Comparison of ENCODE assay signal across 27 mouse cellular contexts in the genomic region with DNA sequence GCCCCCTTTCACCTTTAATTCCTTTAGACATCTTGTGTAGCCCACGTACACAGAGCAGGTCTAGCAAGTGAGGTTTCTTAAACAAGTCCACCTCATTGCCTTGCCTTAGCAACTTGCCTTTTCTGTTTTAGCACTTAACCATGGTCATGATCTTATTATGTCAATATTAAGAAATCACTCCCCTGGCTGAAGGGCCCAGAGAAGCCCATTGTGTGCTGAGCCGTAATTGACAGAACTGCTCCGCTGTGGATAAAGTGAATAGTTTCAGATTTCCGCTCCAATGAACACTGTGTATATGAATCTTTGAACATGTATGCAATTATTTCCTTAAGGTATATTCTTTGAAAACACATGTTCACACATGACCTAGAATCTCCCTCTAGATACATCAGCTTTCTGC.
A peak's percentile ranks its signal among the peaks of the same experiment; 100 is the strongest.
DNase-seq lines count a peak whose midpoint lies in the region; ATAC-seq and TF ChIP-seq lines count a peak whose summit lies in the region.
"Had no signal": no experiment of that assay in that cellular context is flagged by ENCODE, and none has a peak within 500 bp of the region (broad histone marks: within the 10 kb centered on the region; RNA-seq: fewer than 3 reads in every experiment).

No protein-coding gene starts in this region.

- H3K9ac ChIP-seq in forebrain, postnatal 0 days, result no peak overlapping the region
- no peak overlapping the region for H3K9ac ChIP-seq in lung, embryonic 14.5 days
- H3K9ac ChIP-seq: hindbrain, embryonic 12.5 days; limb, embryonic 12.5 days; liver, embryonic 15.5 days; neural tube, embryonic 12.5 days had no signal

- H3K27me3 ChIP-seq in forebrain, embryonic 10.5 days (ENCODE audit: poor library complexity, severe bottlenecking), result peaks cover 7% of the 10 kb centered on the region
- no peaks in the 10 kb centered on the region for H3K27me3 ChIP-seq in forebrain, postnatal 0 days (ENCODE audit: insufficient read depth, low read length)
- H3K27me3 ChIP-seq in lung, embryonic 14.5 days (ENCODE audit: insufficient read depth, low read length), result no peaks in the 10 kb centered on the region
- H3K27me3 ChIP-seq: limb, embryonic 12.5 days; liver, embryonic 15.5 days; neural tube, embryonic 12.5 days; Patski had no signal

- H3K4me2 ChIP-seq in forebrain, postnatal 0 days (ENCODE audit: low read depth), result no peak overlapping the region
- no peak overlapping the region for H3K4me2 ChIP-seq in lung, embryonic 14.5 days
- H3K4me2 ChIP-seq: hindbrain, embryonic 12.5 days; limb, embryonic 12.5 days; liver, embryonic 15.5 days; neural tube, embryonic 12.5 days had no signal

- DNase-seq in forebrain, embryonic 10.5 days (ENCODE audit: extremely low spot score, low spot score), result no peak
- DNase-seq in forebrain, postnatal 0 days, result no peak
- DNase-seq in lung, embryonic 14.5 days, result peak; percentile 59
- no peak for DNase-seq in lung, adult 2 months
- peak; percentile 54 for DNase-seq in brain, embryonic 14.5 days (ENCODE audit: low read depth)
- DNase-seq in lung, postnatal 36 days, result peak; percentile 57
- DNase-seq in thymus, postnatal 10 days (ENCODE audit: low spot score in 2 of 2), result no peak
- DNase-seq in heart, postnatal 4 days, result no peak
- DNase-seq: adrenal gland, postnatal 14 days; cerebellum, adult 11-12 months; cerebellum, adult 9-11 months; gastrocnemius, postnatal 14 days; heart, postnatal 14 days; kidney, adult 8-10 months; layer of hippocampus, adult 9-11 months; thymus, adult 18-20 months; thymus, postnatal 36 days had no signal

- TF ChIP-seq POLR2A in lung, adult 2 months (IDR thresholded peaks at IDR 0.05; ENCODE audit: borderline replicate concordance, extremely low read depth, low read depth, low read length), result no peak
- no peak for TF ChIP-seq POLR2A in brain, embryonic 14.5 days (IDR thresholded peaks at IDR 0.05; ENCODE audit: borderline replicate concordance, extremely low read depth, insufficient read depth, insufficient read length, poor library complexity, severe bottlenecking)

- TF ChIP-seq CTCF in forebrain, postnatal 0 days (IDR thresholded peaks at IDR 0.05; ENCODE audit: low read depth), result no peak
- TF ChIP-seq CTCF in lung, embryonic 14.5 days (IDR thresholded peaks at IDR 0.05; ENCODE audit: low read depth), result no peak
- TF ChIP-seq CTCF in lung, adult 2 months (IDR thresholded peaks at IDR 0.05; ENCODE audit: insufficient read depth, low read length), result no peak
- TF ChIP-seq CTCF in brain, embryonic 14.5 days (IDR thresholded peaks at IDR 0.05; ENCODE audit: borderline replicate concordance, extremely low read depth, insufficient read depth, insufficient read length), result no peak

- H3K4me1 ChIP-seq in forebrain, embryonic 10.5 days, result peaks cover 40% of the 10 kb centered on the region
- H3K4me1 ChIP-seq in forebrain, postnatal 0 days (ENCODE audit: insufficient read depth), result peaks cover 9% of the 10 kb centered on the region; the same call in 1 of the 2 replicates
- H3K4me1 ChIP-seq in lung, embryonic 14.5 days (ENCODE audit: insufficient read depth), result no peaks in the 10 kb centered on the region
- H3K4me1 ChIP-seq in lung, adult 2 months (ENCODE audit: control insufficient read depth, insufficient read depth, low read length), result no peaks in the 10 kb centered on the region
- H3K4me1 ChIP-seq: limb, embryonic 12.5 days; liver, embryonic 15.5 days had no signal

- H3K27ac ChIP-seq in forebrain, embryonic 10.5 days, result peak overlapping the region; percentile 25; the same call in 1 of the 2 replicates
- H3K27ac ChIP-seq in forebrain, postnatal 0 days (ENCODE audit: low read depth, low read length), result no peak overlapping the region
- H3K27ac ChIP-seq in lung, embryonic 14.5 days (ENCODE audit: low read depth), result peak overlapping the region; percentile 76
- H3K27ac ChIP-seq: hindbrain, embryonic 12.5 days; kidney, postnatal 0 days; left cerebral cortex, adult 2 months; limb, embryonic 12.5 days; liver, embryonic 15.5 days; midbrain, embryonic 10.5 days; neural tube, embryonic 12.5 days had no signal

- no peaks in the 10 kb centered on the region for H3K9me3 ChIP-seq in forebrain, embryonic 10.5 days
- H3K9me3 ChIP-seq in forebrain, postnatal 0 days (ENCODE audit: low read length), result no peaks in the 10 kb centered on the region
- no peaks in the 10 kb centered on the region for H3K9me3 ChIP-seq in lung, embryonic 14.5 days (ENCODE audit: low read depth, low read length)
- H3K9me3 ChIP-seq: hindbrain, embryonic 12.5 days; midbrain, embryonic 10.5 days; neural tube, embryonic 12.5 days had no signal

- H3K36me3 ChIP-seq in forebrain, embryonic 10.5 days (replicated peaks), result no peaks in the 10 kb centered on the region
- H3K36me3 ChIP-seq in forebrain, postnatal 0 days (ENCODE audit: insufficient read depth), result peaks cover 5% of the 10 kb centered on the region; the same call in 1 of the 2 replicates
- H3K36me3 ChIP-seq in lung, embryonic 14.5 days (ENCODE audit: insufficient read depth), result no peaks in the 10 kb centered on the region
- H3K36me3 ChIP-seq: hindbrain, embryonic 12.5 days; limb, embryonic 12.5 days; liver, embryonic 15.5 days; midbrain, embryonic 10.5 days; neural tube, embryonic 12.5 days had no signal

- no peak overlapping the region for H3K4me3 ChIP-seq in forebrain, embryonic 10.5 days
- no peak overlapping the region for H3K4me3 ChIP-seq in forebrain, postnatal 0 days (ENCODE audit: low read depth, low read length)
- no peak overlapping the region for H3K4me3 ChIP-seq in lung, embryonic 14.5 days (ENCODE audit: low read depth, low read length)
- no peak overlapping the region for H3K4me3 ChIP-seq in lung, adult 2 months (replicated peaks; ENCODE audit: extremely low read depth, low read depth, low read length)
- H3K4me3 ChIP-seq: hindbrain, embryonic 12.5 days; left cerebral cortex, adult 2 months; limb, embryonic 12.5 days; liver, embryonic 15.5 days; midbrain, embryonic 10.5 days; myocyte; neural tube, embryonic 12.5 days had no signal

- ATAC-seq in forebrain, postnatal 0 days, result no peak
- ATAC-seq in lung, embryonic 14.5 days (ENCODE audit: insufficient read depth), result peak; percentile 74
- ATAC-seq: intestine, embryonic 16.5 days; Patski had no signal

- WGBS in forebrain, embryonic 10.5 days, result 41% methylated on average over 4 of the region's 4 CpGs
- 33% methylated on average over 4 of the region's 4 CpGs for WGBS in forebrain, postnatal 0 days
- 61% methylated on average over 4 of the region's 4 CpGs for WGBS in lung, embryonic 14.5 days
- WGBS in lung, adult 2 months, result 76% methylated on average over 4 of the region's 4 CpGs

Comparison
In these comparisons a context has a peak if more than half of its experiments do, and no peak if none do; other contexts are left out.
1. DNase-seq: peak in lung, embryonic 14.5 days (single experiment), brain, embryonic 14.5 days (single experiment) and lung, postnatal 36 days (single experiment); none in forebrain, embryonic 10.5 days (single experiment), forebrain, postnatal 0 days (single experiment), lung, adult 2 months (single experiment), thymus, postnatal 10 days (0 of 2) and heart, postnatal 4 days (single experiment).